In the genomic region with DNA sequence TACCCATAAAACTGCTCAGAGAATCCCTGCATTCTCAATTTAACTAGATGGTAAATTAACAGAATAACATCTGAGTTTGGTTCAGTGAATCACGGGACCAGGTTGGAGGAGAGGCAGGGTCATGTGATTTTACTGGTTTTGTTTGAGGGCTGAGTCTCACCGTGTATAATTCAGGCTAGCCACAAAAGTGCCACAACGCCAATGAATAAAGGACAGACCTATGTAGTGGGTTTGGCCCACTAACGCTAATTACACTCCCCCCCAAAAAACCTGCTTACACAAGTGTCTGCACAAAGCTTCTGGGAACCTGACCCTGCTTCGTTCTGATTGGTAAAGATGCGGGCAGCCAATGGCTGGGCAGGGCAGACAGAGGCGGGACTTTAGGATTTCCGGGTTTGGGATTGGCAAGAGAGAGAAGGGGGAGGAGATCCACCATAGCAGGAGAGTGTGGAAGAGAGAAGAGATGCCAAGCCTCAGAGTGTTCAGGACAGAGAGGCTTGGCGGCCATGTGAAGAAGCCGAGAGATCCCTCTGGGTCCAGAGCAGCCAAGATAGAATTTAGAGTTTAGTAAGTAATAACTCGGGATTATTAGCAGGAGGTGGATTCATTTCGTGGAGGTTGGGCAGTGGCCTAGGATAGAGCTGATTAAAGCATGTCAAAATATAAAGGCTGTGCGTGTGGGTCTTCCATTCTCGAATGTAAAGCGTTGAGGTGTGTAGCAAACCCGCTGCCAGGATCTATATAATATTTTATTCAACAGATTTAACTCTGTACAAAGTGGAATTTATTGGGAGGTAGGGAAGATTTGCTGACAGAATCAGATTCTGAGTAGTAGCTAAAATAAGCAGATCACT, we compare ENCODE assay signal across 8 mouse cellular contexts. TPM values are rescaled to one million over a fixed set of nuclear protein-coding genes. Genes with fewer than 3 reads are reported as not detected.
DNase-seq lines count a peak whose midpoint lies in the region; ATAC-seq and TF ChIP-seq lines count a peak whose summit lies in the region.

No protein-coding gene starts in this region.

- H3K27ac ChIP-seq in bone marrow macrophage, adult 2 months (ENCODE audit: insufficient read depth, low read depth, low read length), result peak overlapping the region; percentile 63
- H3K27ac ChIP-seq in embryonic fibroblast, embryonic 13.5 days (ENCODE audit: insufficient read depth, low read length), result no peak overlapping the region
- H3K27ac ChIP-seq in kidney, embryonic 14.5 days (ENCODE audit: low read depth, low read length), result peak overlapping the region; percentile 53; the same call in 1 of the 2 replicates
- peak overlapping the region; percentile 34; the same call in 1 of the 2 replicates for H3K27ac ChIP-seq in limb, embryonic 15.5 days

- 2% methylated on average over 16 of the region's 16 CpGs for WGBS in kidney, embryonic 14.5 days
- 1% methylated on average over 16 of the region's 16 CpGs for WGBS in limb, embryonic 15.5 days

- no peaks in the 10 kb centered on the region for H3K36me3 ChIP-seq in kidney, embryonic 14.5 days (ENCODE audit: control insufficient read depth, insufficient read depth, low read length)
- no peaks in the 10 kb centered on the region for H3K36me3 ChIP-seq in limb, embryonic 15.5 days

- H3K27me3 ChIP-seq in kidney, embryonic 14.5 days (ENCODE audit: control insufficient read depth, insufficient read depth, low read length), result no peaks in the 10 kb centered on the region
- no peaks in the 10 kb centered on the region for H3K27me3 ChIP-seq in limb, embryonic 15.5 days

- H3K4me2 ChIP-seq in kidney, embryonic 14.5 days (replicated peaks; ENCODE audit: low read depth, low read length), result peak overlapping the region; percentile 38
- H3K4me2 ChIP-seq in limb, embryonic 15.5 days, result peak overlapping the region; percentile 56

- no peak for TF ChIP-seq CTCF in bone marrow macrophage, adult 2 months (IDR thresholded peaks at IDR 0.05; ENCODE audit: low read depth, low read length)
- no peak for TF ChIP-seq CTCF in embryonic fibroblast, embryonic 13.5 days (IDR thresholded peaks at IDR 0.05; ENCODE audit: borderline replicate concordance, insufficient read depth, low read length)

- peak; percentile 92 for DNase-seq in A20 (ENCODE audit: low read depth, low spot score)
- DNase-seq in heart, adult 9 months (ENCODE audit: low spot score in 2 of 2), result peak; percentile 92 to 95
- peak; percentile 50 to 69 for DNase-seq in monocyte, adult 2 months (ENCODE audit: low read depth in 1 of 2, low spot score in 2 of 2)
- peak; percentile 83 to 84 for DNase-seq in spleen, postnatal 36 days (ENCODE audit: low spot score in 2 of 2)

- H3K9ac ChIP-seq in kidney, embryonic 14.5 days (ENCODE audit: low read depth, low read length), result peak overlapping the region; percentile 57; the same call in 1 of the 2 replicates
- peak overlapping the region; percentile 31; the same call in 1 of the 2 replicates for H3K9ac ChIP-seq in limb, embryonic 15.5 days

- H3K9me3 ChIP-seq in kidney, embryonic 14.5 days (ENCODE audit: control insufficient read depth, low read length), result no peaks in the 10 kb centered on the region
- no peaks in the 10 kb centered on the region for H3K9me3 ChIP-seq in limb, embryonic 15.5 days

- peak; percentile 99 for ATAC-seq in kidney, embryonic 14.5 days (ENCODE audit: low FRiP score, low TSS enrichment)
- peak; percentile 99 for ATAC-seq in limb, embryonic 15.5 days (ENCODE audit: insufficient number of reproducible peaks, low FRiP score, low TSS enrichment, low read depth)

- H3K4me1 ChIP-seq in bone marrow macrophage, adult 2 months (ENCODE audit: control insufficient read depth, insufficient read depth, low read length), result peaks cover 8% of the 10 kb centered on the region
- H3K4me1 ChIP-seq in embryonic fibroblast, embryonic 13.5 days (ENCODE audit: control insufficient read depth, insufficient read depth, low read length), result no peaks in the 10 kb centered on the region
- H3K4me1 ChIP-seq in kidney, embryonic 14.5 days (ENCODE audit: control insufficient read depth, insufficient read depth, low read length), result peaks cover 4% of the 10 kb centered on the region; the same call in 1 of the 2 replicates
- H3K4me1 ChIP-seq in limb, embryonic 15.5 days, result peaks cover 8% of the 10 kb centered on the region

- H3K4me3 ChIP-seq in bone marrow macrophage, adult 2 months (ENCODE audit: insufficient read depth, low read length), result peak overlapping the region; percentile 58
- peak overlapping the region; percentile 57 for H3K4me3 ChIP-seq in embryonic fibroblast, embryonic 13.5 days (ENCODE audit: insufficient read depth, low read length)
- H3K4me3 ChIP-seq in kidney, embryonic 14.5 days (ENCODE audit: low read length), result peak overlapping the region; percentile 48
- H3K4me3 ChIP-seq in limb, embryonic 15.5 days, result peak overlapping the region; percentile 43

- no peak for TF ChIP-seq POLR2A in bone marrow macrophage, adult 2 months (IDR thresholded peaks at IDR 0.05; ENCODE audit: borderline replicate concordance, low read depth, low read length)
- peak; percentile 85 for TF ChIP-seq POLR2A in embryonic fibroblast, embryonic 13.5 days (IDR thresholded peaks at IDR 0.05; ENCODE audit: low read depth, low read length)

RNA-seq across cellular contexts. Expression of a gene that starts 12.8 kb away (rescaled TPM):
- not detected in 2 replicates for polyA plus RNA-seq in bone marrow macrophage, adult 2 months (2012; ENCODE audit: insufficient read depth, insufficient read length, missing spikeins)
- polyA plus RNA-seq in embryonic fibroblast, embryonic 13.5 days (2011; ENCODE audit: insufficient read length, low read depth, missing spikeins), result not detected in 2 replicates
- not detected in 2 replicates for polyA plus RNA-seq in kidney, embryonic 14.5 days (2014; fragmentation: Nextera tagmentation; extraction: Ambion mirVana)
- not detected in 2 replicates for polyA plus RNA-seq in limb, embryonic 15.5 days (2015; fragmentation: Nextera tagmentation; extraction: Ambion mirVana)

RNA-seq across cellular contexts. Expression of a gene that starts 17.6 kb away (rescaled TPM):
- polyA plus RNA-seq in bone marrow macrophage, adult 2 months (2012; ENCODE audit: insufficient read depth, insufficient read length, missing spikeins), result not detected in 2 replicates
- 0.55 and 1.4 TPM in 2 replicates for polyA plus RNA-seq in embryonic fibroblast, embryonic 13.5 days (2011; ENCODE audit: insufficient read length, low read depth, missing spikeins)
- 10.2 and 15.9 TPM in 2 replicates for polyA plus RNA-seq in kidney, embryonic 14.5 days (2014; fragmentation: Nextera tagmentation; extraction: Ambion mirVana)
- polyA plus RNA-seq in limb, embryonic 15.5 days (2015; fragmentation: Nextera tagmentation; extraction: Ambion mirVana), result 7.8 and 8.8 TPM in 2 replicates

RNA-seq across cellular contexts. Expression of a gene that starts 28.3 kb away (rescaled TPM):
- 3.3 and 4.7 TPM in 2 replicates for polyA plus RNA-seq in bone marrow macrophage, adult 2 months (2012; ENCODE audit: insufficient read depth, insufficient read length, missing spikeins)
- polyA plus RNA-seq in embryonic fibroblast, embryonic 13.5 days (2011; ENCODE audit: insufficient read length, low read depth, missing spikeins), result 4.9 and 5.7 TPM in 2 replicates
- polyA plus RNA-seq in kidney, embryonic 14.5 days (2014; fragmentation: Nextera tagmentation; extraction: Ambion mirVana), result 3.4 and 4.5 TPM in 2 replicates
- polyA plus RNA-seq in limb, embryonic 15.5 days (2015; fragmentation: Nextera tagmentation; extraction: Ambion mirVana), result 2.1 and 2.3 TPM in 2 replicates

RNA-seq across cellular contexts. Expression of a gene that starts 35.3 kb away (rescaled TPM):
- polyA plus RNA-seq in bone marrow macrophage, adult 2 months (2012; ENCODE audit: insufficient read depth, insufficient read length, missing spikeins), result 3.7 and 4.4 TPM in 2 replicates
- polyA plus RNA-seq in embryonic fibroblast, embryonic 13.5 days (2011; ENCODE audit: insufficient read length, low read depth, missing spikeins), result 35.4 and 38.2 TPM in 2 replicates
- polyA plus RNA-seq in kidney, embryonic 14.5 days (2014; fragmentation: Nextera tagmentation; extraction: Ambion mirVana), result 68.7 and 95.2 TPM in 2 replicates
- 39.0 and 42.1 TPM in 2 replicates for polyA plus RNA-seq in limb, embryonic 15.5 days (2015; fragmentation: Nextera tagmentation; extraction: Ambion mirVana)

RNA-seq across cellular contexts. Expression of a gene that starts 38.3 kb away (rescaled TPM):
- 2,262 and 2,432 TPM in 2 replicates for polyA plus RNA-seq in bone marrow macrophage, adult 2 months (2012; ENCODE audit: insufficient read depth, insufficient read length, missing spikeins)
- polyA plus RNA-seq in embryonic fibroblast, embryonic 13.5 days (2011; ENCODE audit: insufficient read length, low read depth, missing spikeins), result 3,230 and 3,899 TPM in 2 replicates
- 1,184 and 1,677 TPM in 2 replicates for polyA plus RNA-seq in kidney, embryonic 14.5 days (2014; fragmentation: Nextera tagmentation; extraction: Ambion mirVana)
- polyA plus RNA-seq in limb, embryonic 15.5 days (2015; fragmentation: Nextera tagmentation; extraction: Ambion mirVana), result 838 and 986 TPM in 2 replicates
